Mouse (Mus musculus) myocyte (in vitro differentiated cells): ENCODE results near the gene Mrpl43.

ENCODE experiments used
- CEBPB ChIP-seq: IDR thresholded peaks from 2 replicates; pipeline ENCODE4 v1.6.1; 2011; ENCODE audit warnings: mild to moderate bottlenecking, moderate library complexity; ENCODE audit not compliant: poor library complexity, insufficient read depth, severe bottlenecking
- E2F4 ChIP-seq: IDR thresholded peaks from one replicate; pipeline ENCODE4 v1.6.1; 2011; ENCODE audit warnings: mild to moderate bottlenecking, control low read depth, moderate library complexity; ENCODE audit not compliant: insufficient read depth
- MAX ChIP-seq: IDR thresholded peaks from one replicate; pipeline ENCODE4 v1.6.1; 2011; ENCODE audit warnings: low read depth, mild to moderate bottlenecking, control low read depth
- MYOD1 ChIP-seq, 3 experiments: IDR thresholded peaks; one replicate each; pipeline ENCODE4 v1.6.1; 2011; ENCODE audit warnings: control low read depth in 2 of 3, low read depth in 2 of 3, mild to moderate bottlenecking in 2 of 3, moderate library complexity in 1 of 3; ENCODE audit not compliant: insufficient read length in 2 of 3, control insufficient read depth in 1 of 3
- MYOG ChIP-seq, 3 experiments: IDR thresholded peaks; one replicate each; pipeline ENCODE4 v1.6.1; 2011; ENCODE audit warnings: control low read depth in 2 of 3, low read depth in 2 of 3, mild to moderate bottlenecking in 2 of 3; ENCODE audit not compliant: insufficient read length in 2 of 3, control insufficient read depth in 1 of 3, insufficient read depth in 1 of 3
- POLR2A ChIP-seq: IDR thresholded peaks from one replicate; pipeline ENCODE4 v1.6.1; 2011; ENCODE audit warnings: low read depth, mild to moderate bottlenecking, control low read depth, moderate library complexity; ENCODE audit not compliant: insufficient read length
- POLR2AphosphoS2 ChIP-seq: IDR thresholded peaks from one replicate; pipeline ENCODE4 v1.6.1; 2011; ENCODE audit warnings: low read depth, control low read depth; ENCODE audit not compliant: insufficient read length
- TCF12 ChIP-seq: IDR thresholded peaks from one replicate; pipeline ENCODE4 v1.6.1; 2011; ENCODE audit warnings: mild to moderate bottlenecking, control low read depth; ENCODE audit not compliant: poor library complexity, insufficient read depth, severe bottlenecking
- TCF3 ChIP-seq: IDR thresholded peaks from one replicate; pipeline ENCODE4 v1.6.1; 2011; ENCODE audit warnings: low read depth, control low read depth; ENCODE audit not compliant: insufficient read length
- USF1 ChIP-seq: IDR thresholded peaks from one replicate; pipeline ENCODE4 v1.6.1; 2011; ENCODE audit warnings: low read depth, mild to moderate bottlenecking, control low read depth, moderate library complexity

GRCm38 (mm10) chr19:44977148-44977547 is 29.1 kb downstream of the Mrpl43 start:
- TF ChIP-seq MAX = no peak
- no peak for TF ChIP-seq USF1
- TF ChIP-seq POLR2A = no peak
- TF ChIP-seq POLR2AphosphoS2 = no peak
- no peak for TF ChIP-seq E2F4
- TF ChIP-seq TCF3 = no peak
- TF ChIP-seq TCF12 = no peak
- TF ChIP-seq CEBPB = no peak
- no peak for TF ChIP-seq MYOD1 (IDR thresholded peaks at IDR 0.05; ENCODE audit: control insufficient read depth in 1 of 3, insufficient read length in 2 of 3, low read depth in 2 of 3)
- TF ChIP-seq MYOG (IDR thresholded peaks at IDR 0.05; ENCODE audit: control insufficient read depth in 1 of 3, insufficient read depth in 1 of 3, insufficient read length in 2 of 3, low read depth in 2 of 3) = no peak
